Mouse (Mus musculus) cerebellum, adult 11-12 months (tissue): ENCODE measurements around the gene Mfsd11.

Source experiments
- DNase-seq: peaks from one replicate; pipeline ENCODE4 v3.0.0; 2022

Mfsd11 gene

DNA sequence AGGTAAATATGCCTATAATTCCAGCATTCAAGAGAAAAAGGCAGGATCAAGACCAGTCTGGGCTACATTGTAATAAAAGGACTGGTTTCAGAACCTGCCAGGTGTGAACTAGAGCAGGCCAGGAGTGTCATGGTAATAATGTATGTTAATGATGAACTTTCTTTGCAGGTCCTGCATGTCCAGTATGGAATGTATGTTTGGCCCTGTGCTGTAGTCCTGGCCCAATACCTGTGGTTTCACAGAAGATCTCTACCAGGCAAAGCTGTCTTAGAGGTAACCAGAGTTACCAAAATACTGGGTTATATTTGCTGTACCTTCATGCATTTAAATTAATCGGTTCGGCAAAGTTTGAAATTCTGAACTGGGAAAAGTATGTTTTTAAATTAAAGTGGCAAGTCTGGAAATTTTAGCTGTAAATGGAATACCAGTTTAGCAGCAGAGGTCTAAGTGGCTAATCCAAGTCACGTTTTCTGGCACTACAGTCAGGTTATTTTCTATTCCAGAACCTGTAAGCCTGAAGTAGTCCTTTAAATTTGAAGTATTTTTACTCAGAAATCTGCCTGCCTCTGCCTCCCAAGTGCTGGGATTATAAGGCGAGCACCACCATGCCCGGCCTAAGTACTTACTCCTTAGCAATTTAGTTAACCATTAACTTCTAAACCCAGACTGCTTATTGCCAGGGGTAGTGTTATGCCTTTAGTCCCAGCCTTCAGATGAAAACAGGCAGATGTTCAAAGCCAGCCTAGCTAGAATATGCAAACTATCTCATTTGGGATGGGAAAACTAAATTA is 4.0 kb upstream of the Mfsd11 start:
- peak; percentile 4 for DNase-seq

DNA sequence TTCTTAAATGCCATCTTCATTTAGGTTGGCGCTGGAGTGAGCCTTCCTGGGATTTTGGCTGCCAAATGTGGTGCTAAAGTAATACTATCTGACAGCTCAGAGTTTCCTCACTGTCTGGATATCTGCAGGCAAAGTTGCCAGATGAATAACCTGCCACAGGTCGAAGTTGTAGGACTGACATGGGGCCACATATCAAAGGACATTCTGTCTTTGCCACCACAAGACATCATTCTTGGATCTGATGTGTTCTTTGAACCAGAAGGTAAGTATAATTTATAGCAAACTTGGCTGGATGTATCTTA is 3.4 kb upstream of the Mfsd11 start:
- peak; percentile 12 for DNase-seq

GRCm38 (mm10) chr11:116849587-116849986 is 2.7 kb upstream of the Mfsd11 start:
- no peak for DNase-seq

- no peak for DNase-seq
These were observed 2.2 kb upstream of the Mfsd11 start for GRCm38 (mm10) chr11:116850085-116850484.

GRCm38 (mm10) chr11:116850833-116851477 is 1.3 kb upstream of the Mfsd11 start:
- no peak for DNase-seq

DNA sequence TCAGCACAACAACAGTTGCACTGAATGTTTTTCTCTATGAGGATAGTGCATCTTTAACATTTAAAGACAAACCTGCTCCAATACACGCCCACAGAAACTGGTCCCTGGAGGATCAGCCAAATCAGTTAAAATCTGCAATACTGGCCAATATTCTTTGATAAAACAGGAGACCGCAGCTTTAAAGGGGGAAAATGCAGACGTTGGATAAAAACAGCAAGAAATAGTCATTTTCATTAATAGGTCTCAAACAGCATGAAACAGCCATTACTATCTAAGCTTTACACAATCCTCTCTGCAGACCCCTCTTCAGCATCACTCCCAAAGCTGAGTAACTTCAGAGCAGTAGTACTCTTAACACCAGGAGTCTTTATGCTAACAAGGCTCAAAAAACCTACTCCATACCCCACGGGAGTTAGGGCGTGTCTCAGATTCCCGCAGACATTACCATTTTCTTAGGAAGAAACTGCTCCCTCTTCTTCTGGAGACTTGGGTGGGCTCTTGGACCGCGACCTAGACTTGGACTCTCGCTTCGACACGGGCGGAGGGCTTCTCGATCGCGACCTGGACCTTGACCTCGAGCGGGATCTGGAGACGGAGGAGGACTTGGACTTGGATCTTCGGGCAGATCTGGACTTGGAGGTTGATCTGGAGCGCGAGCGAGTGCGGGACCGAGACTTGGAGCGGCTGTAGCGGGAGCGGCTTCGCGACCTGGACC is 507 bp upstream of the Mfsd11 start:
- DNase-seq: no peak

- peak; percentile 97 for DNase-seq
These were observed 761 bp downstream of the Mfsd11 start, which contains the start of gene Srsf2 for GRCm38 (mm10) chr11:116852891-116853511. Gene Srsf2 (minus strand): TSS chr11:116853094.

- DNase-seq: peak; percentile 97
These were observed 1.3 kb downstream of the Mfsd11 start for GRCm38 (mm10) chr11:116853512-116853928.

- DNase-seq: no peak
These were observed 2.0 kb downstream of the Mfsd11 start for GRCm38 (mm10) chr11:116854279-116854678.

DNA sequence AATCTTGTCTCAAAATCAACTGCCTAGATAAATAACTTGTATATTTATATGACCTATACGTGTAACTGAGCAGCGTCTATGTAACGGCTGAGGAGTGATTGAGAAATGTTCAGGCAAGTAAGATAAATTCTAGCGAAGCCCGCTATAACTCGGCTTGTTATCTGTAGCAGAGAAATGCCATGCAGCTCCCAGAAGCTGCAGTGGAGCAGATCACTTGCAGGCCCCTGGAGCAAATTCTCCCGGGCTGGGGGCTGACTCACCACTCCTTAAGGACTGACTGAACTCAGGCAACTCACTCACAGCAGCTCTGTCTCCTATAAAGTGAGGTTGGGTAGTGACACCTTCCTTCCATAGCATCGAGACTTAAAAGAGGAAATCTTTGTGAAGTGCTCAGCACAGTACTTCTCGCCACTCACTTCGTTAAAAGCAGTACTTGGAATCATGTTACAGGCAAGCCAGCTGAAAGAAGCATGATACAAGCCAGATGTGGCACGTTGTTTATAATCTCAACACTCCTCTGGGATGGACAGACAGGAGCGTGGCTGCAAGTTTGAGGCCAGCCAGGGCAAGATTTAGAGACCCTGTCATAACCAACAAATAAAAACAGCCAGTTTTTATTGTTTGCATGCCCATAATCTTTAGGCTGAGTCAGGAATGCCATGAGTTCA is 5.1 kb downstream of the Mfsd11 start:
- no peak for DNase-seq

DNA sequence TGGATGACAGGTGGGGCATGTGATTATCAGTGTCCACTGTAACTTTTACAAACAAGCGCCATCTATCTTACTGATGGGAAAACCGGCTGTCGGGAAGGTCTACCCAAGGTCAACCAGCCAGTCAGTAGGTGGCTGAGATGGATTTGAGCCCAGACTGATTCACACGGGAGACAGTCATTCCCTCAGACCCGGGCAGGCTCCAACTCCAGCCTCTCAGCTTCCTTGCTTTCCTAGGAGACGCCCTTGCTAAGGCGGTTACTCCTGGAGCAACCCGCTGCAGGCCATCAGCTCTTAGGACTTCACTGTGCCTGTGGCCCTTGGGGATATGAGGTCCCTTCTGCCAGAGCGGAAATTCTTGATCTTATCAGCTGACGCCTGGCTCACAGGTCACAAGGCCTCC is 12.2 kb downstream of the Mfsd11 start:
- no peak for DNase-seq

DNA sequence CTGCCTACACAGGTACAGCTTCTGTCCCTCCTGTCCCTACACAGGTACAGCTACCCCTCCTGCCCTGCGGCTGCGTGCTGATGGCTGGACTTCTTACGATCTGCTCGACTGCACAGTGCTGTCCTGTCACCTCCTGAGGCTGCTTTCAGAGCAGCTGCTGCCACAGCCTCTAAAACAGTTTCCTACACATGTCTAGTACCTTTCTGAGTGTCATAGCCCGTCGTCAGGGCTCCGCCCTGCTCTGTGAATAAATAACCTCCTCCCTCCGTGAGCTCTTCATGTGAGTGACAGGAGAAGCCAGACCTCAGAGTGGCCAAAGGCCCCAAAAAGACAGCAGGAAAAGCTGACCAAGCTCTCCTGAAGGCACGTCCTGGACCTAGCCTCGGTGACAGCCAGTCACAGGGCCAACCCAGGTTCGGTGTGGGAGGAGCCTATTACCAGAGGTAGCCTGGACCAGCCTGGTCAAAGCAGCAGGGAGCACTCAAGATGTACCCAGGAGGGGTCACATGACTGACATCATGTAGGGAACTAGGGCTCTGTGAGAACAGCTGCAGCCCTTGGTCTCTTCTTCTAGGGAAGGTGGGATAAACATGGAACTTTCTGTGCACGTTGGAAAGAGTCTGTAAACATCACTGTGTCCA is 13.8 kb downstream of the Mfsd11 start:
- no peak for DNase-seq

GRCm38 (mm10) chr11:116868129-116868528 is 15.9 kb downstream of the Mfsd11 start:
- no peak for DNase-seq

- no peak for DNase-seq
These were observed 17.0 kb downstream of the Mfsd11 start for GRCm38 (mm10) chr11:116869223-116869622.

DNA sequence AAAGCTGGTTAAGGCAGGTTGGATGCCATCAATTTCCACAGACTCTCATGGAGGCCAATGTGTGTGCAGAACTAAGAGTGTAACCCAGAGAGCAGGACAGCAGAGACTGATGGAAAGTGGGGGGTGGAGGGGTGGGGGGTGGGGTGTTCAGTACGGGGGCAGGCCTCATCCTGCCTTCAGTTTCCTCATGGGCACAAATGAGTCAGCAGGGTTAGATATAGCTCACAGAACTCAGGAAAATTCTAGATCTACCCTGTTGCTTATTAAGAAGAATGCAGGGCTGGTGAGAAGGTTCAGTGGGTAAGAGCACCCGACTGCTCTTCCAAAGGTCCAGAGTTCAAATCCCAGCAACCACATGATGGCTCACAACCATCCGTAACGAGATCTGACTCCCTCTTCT is 17.4 kb downstream of the Mfsd11 start:
- DNase-seq: no peak

- no peak for DNase-seq
These were observed 19.3 kb downstream of the Mfsd11 start for GRCm38 (mm10) chr11:116871538-116871937.

- no peak for DNase-seq
These were observed 21.7 kb downstream of the Mfsd11 start for GRCm38 (mm10) chr11:116873987-116874386.

DNA sequence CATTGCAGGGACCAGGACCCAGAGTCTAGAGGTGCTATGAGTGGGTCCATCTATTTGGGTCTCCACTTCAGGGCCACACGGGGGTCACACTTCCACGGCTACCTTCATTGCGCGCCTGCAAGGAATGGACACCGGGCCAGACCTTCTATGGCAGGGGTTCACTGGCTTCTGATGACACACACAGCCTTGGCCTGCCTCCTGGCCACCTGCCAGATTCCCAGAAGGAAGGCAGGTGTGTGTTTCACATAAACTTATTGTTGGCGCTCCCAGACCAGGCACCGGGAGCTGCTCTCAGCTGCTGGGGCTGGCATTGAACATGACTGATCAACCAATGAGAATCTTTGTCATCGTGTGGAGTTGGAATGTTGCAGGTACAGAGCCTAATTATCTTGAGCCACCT is 26.2 kb downstream of the Mfsd11 start:
- DNase-seq: no peak

GRCm38 (mm10) chr11:116880839-116881238 is 28.6 kb downstream of the Mfsd11 start:
- DNase-seq: no peak

DNA sequence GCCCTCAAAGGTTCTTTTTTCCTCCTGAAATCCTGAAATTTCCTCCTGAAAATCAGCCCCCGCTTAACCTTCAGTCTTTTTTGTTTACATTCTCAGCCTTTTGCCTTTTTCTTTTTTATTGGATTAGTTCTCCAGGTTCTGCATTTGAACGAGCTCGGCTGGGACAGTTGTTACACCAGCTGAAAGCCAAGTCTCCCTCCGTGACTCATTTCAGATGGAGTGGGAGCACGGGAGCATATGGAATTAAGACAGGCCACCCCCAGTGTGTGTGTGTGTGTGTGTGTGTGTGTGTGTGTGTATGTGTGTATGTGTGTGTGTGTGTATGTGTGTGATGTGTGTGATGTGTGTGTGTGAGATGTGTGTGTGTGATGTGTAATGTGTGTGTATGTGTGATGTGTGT is 29.2 kb downstream of the Mfsd11 start:
- no peak for DNase-seq

DNA sequence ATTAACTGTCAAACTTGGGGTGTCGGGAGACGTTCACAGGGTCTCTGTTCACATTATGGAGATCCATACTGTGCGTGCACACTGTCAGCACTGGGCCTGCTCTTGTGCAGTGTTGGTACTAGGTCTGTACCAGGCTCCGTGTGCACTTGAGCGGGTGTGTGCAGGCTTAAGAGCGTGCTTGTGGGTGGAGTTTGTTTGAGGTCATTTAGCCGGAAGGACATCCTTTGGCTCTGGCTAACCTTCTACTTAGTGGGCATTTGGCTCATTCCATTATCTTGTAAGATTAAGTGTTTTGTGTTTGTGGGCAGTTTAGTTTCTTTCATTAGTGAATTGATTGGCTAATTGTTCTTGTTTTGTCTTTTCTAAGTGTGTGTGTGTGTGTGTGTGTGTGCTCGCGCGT is 30.2 kb downstream of the Mfsd11 start:
- DNase-seq: no peak

GRCm38 (mm10) chr11:116884061-116884460 is 31.8 kb downstream of the Mfsd11 start:
- DNase-seq: no peak
